Mouse (Mus musculus): ENCODE data around the gene Birc7. TPM values are rescaled to one million over a fixed set of nuclear protein-coding genes. Genes with fewer than 3 reads are reported as not detected.

The Birc7 gene
- polyA plus RNA-seq, 1 experiment = not detected

- TF ChIP-seq CEBPB (IDR thresholded peaks at IDR 0.05; ENCODE audit: insufficient read depth, poor library complexity, severe bottlenecking) (no peak), REST (IDR thresholded peaks at IDR 0.05; ENCODE audit: insufficient read depth, insufficient read length) (no peak), MAX (IDR thresholded peaks at IDR 0.05; ENCODE audit: low read depth) (no peak), USF1 (IDR thresholded peaks at IDR 0.05; ENCODE audit: low read depth) (no peak), POLR2AphosphoS2 (IDR thresholded peaks at IDR 0.05; ENCODE audit: insufficient read length, low read depth) (no peak), MYOG (IDR thresholded peaks at IDR 0.05; ENCODE audit: control insufficient read depth in 1 of 3, insufficient read depth in 1 of 3, insufficient read length in 2 of 3, low read depth in 2 of 3) (no peak), TCF3 (IDR thresholded peaks at IDR 0.05; ENCODE audit: insufficient read length, low read depth) (no peak), MYOD1 (IDR thresholded peaks at IDR 0.05; ENCODE audit: control insufficient read depth in 1 of 3, insufficient read length in 2 of 3, low read depth in 2 of 3) (no peak), SRF (IDR thresholded peaks at IDR 0.05; ENCODE audit: control insufficient read depth, insufficient read length, low read depth) (no peak), E2F4 (IDR thresholded peaks at IDR 0.05; ENCODE audit: insufficient read depth) (no peak), POLR2A (IDR thresholded peaks at IDR 0.05; ENCODE audit: insufficient read length, low read depth) (no peak), TCF12 (IDR thresholded peaks at IDR 0.05; ENCODE audit: insufficient read depth, poor library complexity, severe bottlenecking) (no peak)
- peak overlapping the region; percentile 90 for H3K4me2 ChIP-seq (ENCODE audit: low read depth)
- H3K27me3 ChIP-seq (ENCODE audit: control insufficient read depth, insufficient read depth, insufficient read length) = peaks cover 5% of the 10 kb centered on the region
- peak overlapping the region; percentile 58 for H3K4me3 ChIP-seq
- peak overlapping the region; percentile 18 for H3ac ChIP-seq (ENCODE audit: control insufficient read depth, insufficient read length)
- peaks cover 34% of the 10 kb centered on the region for H3K36me3 ChIP-seq (ENCODE audit: control insufficient read depth, insufficient read depth)
- peaks cover 54% of the 10 kb centered on the region for H3K79me2 ChIP-seq (ENCODE audit: control insufficient read depth, insufficient read depth)
Observed at GRCm38 (mm10) chr2:180919913-180920809, 8.7 kb upstream of the Birc7 start.

- H3K27me3 ChIP-seq (ENCODE audit: control insufficient read depth, insufficient read depth, insufficient read length) = peaks cover 5% of the 10 kb centered on the region
- TF ChIP-seq USF1 (IDR thresholded peaks at IDR 0.05; ENCODE audit: low read depth) = peak; percentile 86
- no peak for TF ChIP-seq E2F4 (IDR thresholded peaks at IDR 0.05; ENCODE audit: insufficient read depth)
- peak; percentile 94 for TF ChIP-seq POLR2A (IDR thresholded peaks at IDR 0.05; ENCODE audit: insufficient read length, low read depth)
- TF ChIP-seq SRF (IDR thresholded peaks at IDR 0.05; ENCODE audit: control insufficient read depth, insufficient read length, low read depth) = peak; percentile 13
- TF ChIP-seq POLR2AphosphoS2 (IDR thresholded peaks at IDR 0.05; ENCODE audit: insufficient read length, low read depth) = peak; percentile 94
- TF ChIP-seq REST (IDR thresholded peaks at IDR 0.05; ENCODE audit: insufficient read depth, insufficient read length) = no peak
- TF ChIP-seq MYOD1 (IDR thresholded peaks at IDR 0.05; ENCODE audit: control insufficient read depth in 1 of 3, insufficient read length in 2 of 3, low read depth in 2 of 3) = peak in 1 of 3 experiments; percentile 24
- peaks cover 47% of the 10 kb centered on the region for H3K79me2 ChIP-seq (ENCODE audit: control insufficient read depth, insufficient read depth)
- peak within 1 kb of the TSS; percentile 90 for H3K4me2 ChIP-seq (ENCODE audit: low read depth)
- H3K36me3 ChIP-seq (ENCODE audit: control insufficient read depth, insufficient read depth) = peaks cover 27% of the 10 kb centered on the region
- H3K4me3 ChIP-seq = peak within 1 kb of the TSS; percentile 58
- peak within 1 kb of the TSS; percentile 18 for H3ac ChIP-seq (ENCODE audit: control insufficient read depth, insufficient read length)
Observed at GRCm38 (mm10) chr2:180920810-180921400, 7.9 kb upstream of the Birc7 start, which contains the start of gene Ythdf1. Ythdf1 (minus strand) TSS chr2:180920949.

GRCm38 (mm10) chr2:180922739-180923138 is 6.1 kb upstream of the Birc7 start:
- Histone ChIP-seq H3ac (ENCODE audit: control insufficient read depth, insufficient read length) (no peak overlapping the region), H3K4me3 (no peak overlapping the region), H3K79me2 (ENCODE audit: control insufficient read depth, insufficient read depth) (peaks cover 28% of the 10 kb centered on the region), H3K4me2 (ENCODE audit: low read depth) (no peak overlapping the region), H3K36me3 (ENCODE audit: control insufficient read depth, insufficient read depth) (peaks cover 12% of the 10 kb centered on the region), H3K27me3 (ENCODE audit: control insufficient read depth, insufficient read depth, insufficient read length) (peaks cover 5% of the 10 kb centered on the region)
- TF ChIP-seq TCF3 (IDR thresholded peaks at IDR 0.05; ENCODE audit: insufficient read length, low read depth) = no peak
- no peak for TF ChIP-seq MYOD1 (IDR thresholded peaks at IDR 0.05; ENCODE audit: control insufficient read depth in 1 of 3, insufficient read length in 2 of 3, low read depth in 2 of 3)
- no peak for TF ChIP-seq REST (IDR thresholded peaks at IDR 0.05; ENCODE audit: insufficient read depth, insufficient read length)
- TF ChIP-seq POLR2A (IDR thresholded peaks at IDR 0.05; ENCODE audit: insufficient read length, low read depth) = no peak
- TF ChIP-seq E2F4 (IDR thresholded peaks at IDR 0.05; ENCODE audit: insufficient read depth) = no peak
- TF ChIP-seq SRF (IDR thresholded peaks at IDR 0.05; ENCODE audit: control insufficient read depth, insufficient read length, low read depth) = no peak
- TF ChIP-seq MAX (IDR thresholded peaks at IDR 0.05; ENCODE audit: low read depth) = no peak
- no peak for TF ChIP-seq CEBPB (IDR thresholded peaks at IDR 0.05; ENCODE audit: insufficient read depth, poor library complexity, severe bottlenecking)
- TF ChIP-seq TCF12 (IDR thresholded peaks at IDR 0.05; ENCODE audit: insufficient read depth, poor library complexity, severe bottlenecking) = no peak
- TF ChIP-seq POLR2AphosphoS2 (IDR thresholded peaks at IDR 0.05; ENCODE audit: insufficient read length, low read depth) = no peak
- TF ChIP-seq USF1 (IDR thresholded peaks at IDR 0.05; ENCODE audit: low read depth) = no peak
- TF ChIP-seq MYOG (IDR thresholded peaks at IDR 0.05; ENCODE audit: control insufficient read depth in 1 of 3, insufficient read depth in 1 of 3, insufficient read length in 2 of 3, low read depth in 2 of 3) = no peak

DNA sequence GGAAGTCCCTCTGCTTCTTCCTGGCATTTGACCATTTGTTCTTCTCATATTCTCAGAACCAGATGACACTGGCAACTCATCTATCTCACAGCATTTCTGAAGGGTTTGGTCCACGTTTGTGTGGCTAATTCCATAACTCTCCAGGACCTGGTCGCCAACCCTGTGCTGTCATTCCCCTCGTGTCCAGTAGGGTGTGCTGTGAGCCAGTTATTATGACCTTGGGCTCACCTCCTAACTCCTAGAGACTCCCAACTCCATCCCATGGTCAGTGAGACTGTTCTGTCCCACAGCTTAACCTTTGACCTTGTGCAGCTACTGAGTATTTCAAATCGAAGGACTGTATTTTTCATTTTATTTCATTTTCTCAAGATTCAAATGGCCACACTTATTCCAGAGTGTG is 3.6 kb upstream of the Birc7 start:
- Histone ChIP-seq H3K79me2 (ENCODE audit: control insufficient read depth, insufficient read depth) (peaks cover 4% of the 10 kb centered on the region), H3K36me3 (ENCODE audit: control insufficient read depth, insufficient read depth) (no peaks in the 10 kb centered on the region), H3K4me2 (ENCODE audit: low read depth) (no peak overlapping the region), H3ac (ENCODE audit: control insufficient read depth, insufficient read length) (no peak overlapping the region), H3K27me3 (ENCODE audit: control insufficient read depth, insufficient read depth, insufficient read length) (peaks cover 21% of the 10 kb centered on the region), H3K4me3 (no peak overlapping the region)
- TF ChIP-seq TCF12 (IDR thresholded peaks at IDR 0.05; ENCODE audit: insufficient read depth, poor library complexity, severe bottlenecking) (no peak), POLR2AphosphoS2 (IDR thresholded peaks at IDR 0.05; ENCODE audit: insufficient read length, low read depth) (no peak), SRF (IDR thresholded peaks at IDR 0.05; ENCODE audit: control insufficient read depth, insufficient read length, low read depth) (no peak), MYOG (IDR thresholded peaks at IDR 0.05; ENCODE audit: control insufficient read depth in 1 of 3, insufficient read depth in 1 of 3, insufficient read length in 2 of 3, low read depth in 2 of 3) (no peak), REST (IDR thresholded peaks at IDR 0.05; ENCODE audit: insufficient read depth, insufficient read length) (no peak), TCF3 (IDR thresholded peaks at IDR 0.05; ENCODE audit: insufficient read length, low read depth) (no peak), E2F4 (IDR thresholded peaks at IDR 0.05; ENCODE audit: insufficient read depth) (no peak), USF1 (IDR thresholded peaks at IDR 0.05; ENCODE audit: low read depth) (no peak), MAX (IDR thresholded peaks at IDR 0.05; ENCODE audit: low read depth) (no peak), CEBPB (IDR thresholded peaks at IDR 0.05; ENCODE audit: insufficient read depth, poor library complexity, severe bottlenecking) (no peak), MYOD1 (IDR thresholded peaks at IDR 0.05; ENCODE audit: control insufficient read depth in 1 of 3, insufficient read length in 2 of 3, low read depth in 2 of 3) (no peak), POLR2A (IDR thresholded peaks at IDR 0.05; ENCODE audit: insufficient read length, low read depth) (no peak)
